Mouse (Mus musculus) brain, embryonic 14.5 days (tissue): ENCODE results near the gene Abca8a.

Experiments used
- CTCF ChIP-seq: fragments of 200-500 bp; IDR thresholded peaks from 2 replicates; pipeline ENCODE4 v1.5.1; 2012; ENCODE audit warnings: inconsistent platforms, mild to moderate bottlenecking, moderate library complexity, borderline replicate concordance; ENCODE audit not compliant: insufficient read depth, insufficient read length; ENCODE audit errors: extremely low read depth
- POLR2A ChIP-seq: fragments of 200-500 bp; IDR thresholded peaks from 2 replicates; pipeline ENCODE4 v1.6.1; 2012; ENCODE audit warnings: mild to moderate bottlenecking, inconsistent platforms, borderline replicate concordance; ENCODE audit not compliant: poor library complexity, insufficient read depth, insufficient read length, severe bottlenecking; ENCODE audit errors: extremely low read depth

- TF ChIP-seq POLR2A, result no peak
- TF ChIP-seq CTCF, result no peak
Measured at GRCm38 (mm10) chr11:110061032-110061431, 34.7 kb downstream of the Abca8a start.
